Mouse (Mus musculus) stomach, postnatal 0 days (tissue): ENCODE results near the gene Sema6b. TPM values are rescaled to one million over a fixed set of nuclear protein-coding genes. Genes with fewer than 3 reads are reported as not detected.
A peak's percentile ranks its signal among the peaks of the same experiment; 100 is the strongest.

ENCODE experiments used
- ATAC-seq: fragments of 200-750 bp; cut with Nextera tagmentation; 2 replicates; pipeline ENCODE4 v1.8.0; 2017; ENCODE audit not compliant: low FRiP score, low TSS enrichment
- DNase-seq: peaks from one replicate; pipeline ENCODE4 v3.0.0-alpha.2; 2016; ENCODE audit warnings: low spot score
- H3K27ac ChIP-seq: fragments of 300-500 bp; sonication (generic); replicated peaks from 2 replicates; pipeline ENCODE4 v1.5.1; 2014; ENCODE audit warnings: mild to moderate bottlenecking, control low read depth
- H3K27me3 ChIP-seq: fragments of 300-500 bp; sonication (generic); 2 replicates; pipeline ENCODE4 v1.6.1; 2014; ENCODE audit warnings: low read length; ENCODE audit not compliant: control insufficient read depth, insufficient read depth
- H3K36me3 ChIP-seq: fragments of 300-500 bp; sonication (generic); 2 replicates; pipeline ENCODE4 v1.6.1; 2014; ENCODE audit warnings: low read length, mixed read lengths; ENCODE audit not compliant: control insufficient read depth, insufficient read depth
- H3K4me1 ChIP-seq: fragments of 300-500 bp; sonication (generic); replicated peaks from 2 replicates; pipeline ENCODE4 v1.6.1; 2014; ENCODE audit warnings: antibody characterized with exemption; ENCODE audit not compliant: control insufficient read depth, insufficient read depth
- H3K4me2 ChIP-seq: fragments of 300-500 bp; sonication (generic); replicated peaks from 2 replicates; pipeline ENCODE4 v1.6.1; 2014; ENCODE audit warnings: low read depth, mild to moderate bottlenecking, control low read depth, moderate library complexity
- H3K4me3 ChIP-seq: fragments of 300-500 bp; sonication (generic); 2 replicates; pipeline ENCODE4 v1.5.1; 2014; ENCODE audit warnings: low read depth, low read length, control low read depth
- H3K9ac ChIP-seq: fragments of 300-500 bp; sonication (generic); 2 replicates; pipeline ENCODE4 v1.6.1; 2014; ENCODE audit warnings: mild to moderate bottlenecking, low read length, control low read depth, mixed read lengths
- H3K9me3 ChIP-seq: fragments of 300-500 bp; sonication (generic); 2 replicates; pipeline ENCODE4 v1.6.1; 2016; ENCODE audit warnings: low read length; ENCODE audit not compliant: control insufficient read depth
- CTCF ChIP-seq: IDR thresholded peaks from 2 replicates; pipeline ENCODE4 v1.5.1; 2016; ENCODE audit warnings: antibody characterized with exemption, low read depth, mild to moderate bottlenecking, moderate library complexity
- EP300 ChIP-seq: optimal IDR thresholded peaks from 2 replicates; pipeline ENCODE3; 2016; ENCODE audit warnings: antibody characterized with exemption
- WGBS: fragments of 180-500 bp; shearing (Covaris S2); extraction: QIAGEN DNeasy Blood & Tissue Kit; methylation state at CpG from one replicate; pipeline ENCODE4 v1.1.7; 2014; 5-methylcytosine and 5-hydroxymethylcytosine counted together
- polyA plus RNA-seq: library from polyadenylated mRNA; unstranded; fragments of >200 nt; fragmentation: Nextera tagmentation; extraction: Ambion mirVana; gene quantifications from 2 replicates; pipeline ENCODE4 v1.2.1, GENCODE M21; 2015

Gene Sema6b
- polyA plus RNA-seq, 1 experiment from 2014 or later, result 0.39 TPM

DNA sequence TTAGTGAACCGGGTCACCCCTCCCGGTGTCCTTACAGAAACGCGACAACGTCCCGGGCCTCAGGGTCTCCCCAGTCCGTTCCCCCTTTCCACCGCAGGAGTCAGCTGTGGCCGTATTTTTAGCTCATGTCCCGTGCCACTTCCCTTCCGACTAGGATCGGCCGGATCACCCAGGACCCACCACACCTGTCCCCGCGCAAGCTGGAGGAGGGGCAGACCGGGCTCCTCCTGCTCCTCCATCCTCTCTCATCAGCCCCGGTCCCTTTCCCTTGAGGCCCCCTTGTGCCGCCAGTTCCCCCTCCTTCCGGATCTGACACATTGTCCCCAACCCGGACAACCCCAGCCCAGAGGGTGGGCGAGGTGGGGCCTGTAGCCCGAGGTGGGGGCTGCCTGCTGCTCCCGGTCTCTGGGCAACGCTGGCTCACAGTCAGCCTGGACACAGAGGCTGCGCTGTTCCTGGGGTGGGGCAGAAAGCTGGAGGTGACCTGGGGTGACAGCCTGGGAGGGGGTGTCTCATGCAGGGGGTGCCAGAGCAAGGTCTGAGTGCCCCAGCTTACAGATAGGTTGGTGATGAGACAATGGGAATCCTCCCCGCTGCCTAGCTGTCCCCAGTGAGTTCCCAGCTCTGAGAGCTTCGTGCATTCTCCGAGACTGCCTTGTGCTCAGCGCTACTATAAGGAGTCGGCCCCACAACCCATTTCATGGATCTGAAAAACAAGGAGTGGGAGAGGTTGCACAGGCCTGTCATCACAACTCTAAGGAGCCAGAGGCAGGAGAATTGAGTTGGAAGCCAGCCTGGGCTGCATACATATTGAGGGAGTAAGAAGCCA lies 8.9 kb upstream of the Sema6b start:
- H3K4me1 ChIP-seq, result no peaks in the 10 kb centered on the region
- ATAC-seq (0 out of 2 replicates have a peak, but pooled peaks have one; percentile 19), DNase-seq (no peak)
- no peaks in the 10 kb centered on the region; the same call in 1 of the 2 replicates for H3K27me3 ChIP-seq
- WGBS, result 4% methylated on average over 26 of the region's 30 CpGs
- no peak overlapping the region for H3K27ac ChIP-seq
- no peak for TF ChIP-seq EP300
- TF ChIP-seq CTCF, result no peak
- no peaks in the 10 kb centered on the region for H3K9me3 ChIP-seq
- peak overlapping the region; percentile 8; the same call in 1 of the 2 replicates for H3K9ac ChIP-seq
- peak overlapping the region; percentile 27 for H3K4me2 ChIP-seq
- H3K4me3 ChIP-seq, result no peak overlapping the region
- no peaks in the 10 kb centered on the region for H3K36me3 ChIP-seq

DNA sequence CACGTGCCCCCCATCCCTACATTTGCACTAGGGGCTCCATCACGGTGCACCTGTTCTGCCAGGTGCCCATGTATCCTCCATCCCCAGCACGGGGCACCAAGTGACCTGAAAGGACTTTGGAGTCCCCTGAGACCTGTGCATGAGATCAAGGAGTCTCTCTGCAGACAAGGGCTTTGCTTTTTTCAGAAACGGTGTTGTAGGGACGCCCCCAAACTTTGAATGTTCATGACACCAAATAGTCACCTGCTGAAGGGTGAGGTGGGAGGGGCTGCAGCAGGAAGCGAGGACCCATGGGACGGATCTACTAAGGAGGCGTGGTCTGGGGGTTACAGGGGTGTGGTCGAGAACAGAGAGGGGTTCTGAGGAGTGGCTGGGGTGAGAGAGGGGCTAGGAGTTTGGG lies 8.1 kb upstream of the Sema6b start:
- Histone ChIP-seq H3K4me1 (no peaks in the 10 kb centered on the region), H3K36me3 (no peaks in the 10 kb centered on the region), H3K4me3 (no peak overlapping the region), H3K27ac (no peak overlapping the region), H3K9ac (no peak overlapping the region), H3K27me3 (no peaks in the 10 kb centered on the region; the same call in 1 of the 2 replicates), H3K4me2 (no peak overlapping the region), H3K9me3 (no peaks in the 10 kb centered on the region)
- no peak for DNase-seq
- ATAC-seq, result no peak
- WGBS, result 22% methylated on average over 9 of the region's 9 CpGs
- TF ChIP-seq EP300 (no peak), CTCF (no peak)

DNA sequence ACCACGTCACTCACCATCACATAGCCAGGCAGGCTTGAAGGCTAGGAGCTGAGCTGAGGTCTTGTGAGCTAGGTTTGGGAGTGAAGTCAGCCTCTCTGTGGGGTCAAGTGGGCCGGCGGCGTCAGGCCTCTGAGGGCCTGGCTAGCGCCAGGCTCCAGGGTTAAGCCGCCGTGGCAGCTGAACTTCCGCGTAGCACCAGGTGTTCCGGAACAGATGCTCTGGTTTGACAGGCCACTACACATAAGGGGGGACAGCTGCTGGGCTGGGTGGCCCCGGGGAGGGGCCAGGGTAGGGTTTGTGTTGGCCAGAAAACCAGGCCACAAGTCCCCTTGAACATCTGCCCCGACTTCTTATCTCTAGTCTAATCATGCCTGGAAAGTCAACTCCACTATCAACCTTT lies 7.3 kb upstream of the Sema6b start:
- ATAC-seq, result no peak
- Histone ChIP-seq H3K4me1 (no peaks in the 10 kb centered on the region), H3K36me3 (no peaks in the 10 kb centered on the region), H3K4me3 (no peak overlapping the region), H3K27ac (no peak overlapping the region), H3K9me3 (no peaks in the 10 kb centered on the region), H3K4me2 (no peak overlapping the region), H3K9ac (no peak overlapping the region), H3K27me3 (no peaks in the 10 kb centered on the region; the same call in 1 of the 2 replicates)
- DNase-seq, result no peak
- TF ChIP-seq CTCF, result no peak
- TF ChIP-seq EP300, result no peak
- WGBS, result 54% methylated on average over 12 of the region's 12 CpGs

GRCm38 (mm10) chr17:56146131-56146530 lies 6.0 kb upstream of the Sema6b start:
- no peaks in the 10 kb centered on the region for H3K9me3 ChIP-seq
- H3K4me2 ChIP-seq, result no peak overlapping the region
- no peak overlapping the region for H3K27ac ChIP-seq
- H3K36me3 ChIP-seq, result no peaks in the 10 kb centered on the region
- ATAC-seq (no peak), DNase-seq (no peak)
- WGBS, result 14% methylated on average over 9 of the region's 9 CpGs
- TF ChIP-seq EP300 (no peak), CTCF (no peak)
- H3K27me3 ChIP-seq, result peaks cover 2% of the 10 kb centered on the region; the same call in 1 of the 2 replicates
- H3K4me3 ChIP-seq, result no peak overlapping the region
- no peak overlapping the region for H3K9ac ChIP-seq
- H3K4me1 ChIP-seq, result 0 out of 2 replicates have a peak, but pooled peaks cover 3% of the 10 kb centered on the region

DNA sequence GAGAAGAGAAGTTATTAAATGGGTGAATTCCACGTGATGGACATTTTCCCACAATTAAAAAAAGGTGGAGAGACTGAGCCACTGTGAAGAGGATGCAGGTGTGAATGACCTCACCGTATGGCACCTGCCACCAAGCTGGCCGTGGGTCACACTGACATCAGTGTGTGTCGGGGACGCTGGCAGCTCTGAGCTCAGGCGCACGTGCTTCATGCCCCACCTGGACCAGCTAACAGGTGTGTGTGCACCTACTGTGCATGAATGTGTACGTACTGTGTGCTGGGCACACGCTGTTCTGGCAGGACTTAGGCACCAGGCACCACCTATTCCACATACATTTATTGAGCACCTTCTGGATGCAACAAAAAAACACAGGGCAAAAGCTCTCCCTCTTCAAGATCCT lies 4.4 kb upstream of the Sema6b start:
- DNase-seq (no peak), ATAC-seq (no peak)
- Histone ChIP-seq H3K4me2 (no peak overlapping the region), H3K36me3 (no peaks in the 10 kb centered on the region), H3K4me1 (0 out of 2 replicates have a peak, but pooled peaks cover 4% of the 10 kb centered on the region), H3K4me3 (no peak overlapping the region), H3K9ac (no peak overlapping the region), H3K9me3 (no peaks in the 10 kb centered on the region), H3K27me3 (peaks cover 2% of the 10 kb centered on the region; the same call in 1 of the 2 replicates), H3K27ac (no peak overlapping the region)
- TF ChIP-seq EP300 (no peak), CTCF (no peak)
- 71% methylated on average over 9 of the region's 9 CpGs for WGBS
